Mouse (Mus musculus) MEL (cell line): ENCODE results near the gene Arap1. TPM values are rescaled to one million over a fixed set of nuclear protein-coding genes. Genes with fewer than 3 reads are reported as not detected.
A peak's percentile ranks its signal among the peaks of the same experiment; 100 is the strongest.

Source experiments
- DNase-seq: peaks from one replicate; pipeline ENCODE4 v3.0.0; 2011; ENCODE audit warnings: low read depth, low spot score
- H3K27ac ChIP-seq: 2 replicates; pipeline ENCODE4 v1.5.1; 2012; ENCODE audit warnings: low read depth, mild to moderate bottlenecking, control low read depth, low read length, moderate library complexity; ENCODE audit not compliant: control insufficient read depth
- H3K27me3 ChIP-seq, 2 experiments: fragments of 150-350 bp in 1 of 2; sonication (generic) in 1 of 2; 2 replicates each; pipeline ENCODE4 v1.6.1; 2012; ENCODE audit warnings: low read length in 2 of 2, mild to moderate bottlenecking in 2 of 2, improper control_type of control experiment in 1 of 2, moderate library complexity in 1 of 2; ENCODE audit not compliant: insufficient read depth in 2 of 2, control insufficient read depth in 1 of 2
- H3K36me3 ChIP-seq, 2 experiments: 2 replicates each; pipeline ENCODE4 v1.6.1; 2012 to 2014; ENCODE audit warnings: low read length in 2 of 2, improper control_type of control experiment in 1 of 2, inconsistent platforms in 1 of 2, mild to moderate bottlenecking in 1 of 2; ENCODE audit not compliant: insufficient read depth in 2 of 2, control insufficient read depth in 1 of 2
- H3K4me1 ChIP-seq, 2 experiments: fragments of 150-350 bp in 1 of 2; sonication (generic) in 1 of 2; 2 replicates each; pipeline ENCODE4 v1.6.1; 2012; ENCODE audit warnings: low read length in 2 of 2, improper control_type of control experiment in 1 of 2, mild to moderate bottlenecking in 1 of 2; ENCODE audit not compliant: insufficient read depth in 2 of 2, control insufficient read depth in 1 of 2
- H3K4me3 ChIP-seq, 2 experiments: fragments of 150-350 bp in 1 of 2; sonication (generic) in 1 of 2; 2 replicates each; pipeline ENCODE4 v1.5.1; 2012; ENCODE audit warnings: low read depth in 2 of 2, low read length in 2 of 2, mild to moderate bottlenecking in 2 of 2, moderate library complexity in 2 of 2, control low read depth in 1 of 2, improper control_type of control experiment in 1 of 2; ENCODE audit not compliant: control insufficient read depth in 1 of 2, insufficient read depth in 1 of 2
- H3K79me2 ChIP-seq: 2 replicates; pipeline ENCODE4 v1.6.1; 2012; ENCODE audit warnings: mild to moderate bottlenecking, low read length, moderate library complexity; ENCODE audit not compliant: control insufficient read depth, poor library complexity, insufficient read depth
- H3K9ac ChIP-seq: 2 replicates; pipeline ENCODE4 v1.6.1; 2012; ENCODE audit warnings: low read depth, mild to moderate bottlenecking, control low read depth, low read length, moderate library complexity; ENCODE audit not compliant: control insufficient read depth, poor library complexity, severe bottlenecking
- H3K9me3 ChIP-seq: fragments of 150-350 bp; sonication (generic); replicated peaks from 2 replicates; pipeline ENCODE4 v1.6.1; 2012; ENCODE audit warnings: mild to moderate bottlenecking, low read length, improper control_type of control experiment, moderate library complexity; ENCODE audit not compliant: insufficient read depth
- BHLHE40 ChIP-seq: IDR thresholded peaks from 2 replicates; pipeline ENCODE4 v1.6.1; 2012; ENCODE audit warnings: low read depth, mild to moderate bottlenecking, inconsistent platforms, low read length, improper control_type of control experiment, borderline replicate concordance
- CHD1 ChIP-seq: IDR thresholded peaks from 2 replicates; pipeline ENCODE4 v1.6.1; 2012; ENCODE audit warnings: low read depth, mild to moderate bottlenecking, inconsistent platforms, low read length, improper control_type of control experiment
- CHD2 ChIP-seq: IDR thresholded peaks from 2 replicates; pipeline ENCODE4 v1.6.1; 2011; ENCODE audit warnings: low read length, improper control_type of control experiment
- ELF1 ChIP-seq: IDR thresholded peaks from 2 replicates; pipeline ENCODE4 v1.6.1; 2014; ENCODE audit warnings: low read depth, mild to moderate bottlenecking, inconsistent platforms, low read length, improper control_type of control experiment, moderate library complexity
- ETS1 ChIP-seq: IDR thresholded peaks from 2 replicates; pipeline ENCODE4 v1.6.1; 2012; ENCODE audit warnings: low read depth, mild to moderate bottlenecking, inconsistent platforms, low read length, improper control_type of control experiment, moderate library complexity
- GATA1 ChIP-seq: IDR thresholded peaks from 2 replicates; pipeline ENCODE4 v1.6.1; 2011; ENCODE audit warnings: low read depth, low read length, improper control_type of control experiment
- JUND ChIP-seq: IDR thresholded peaks from 2 replicates; pipeline ENCODE4 v1.6.1; 2011; ENCODE audit warnings: low read depth, mild to moderate bottlenecking, improper control_type of control experiment, low read length
- KAT2A ChIP-seq: conservative IDR thresholded peaks from 2 replicates; pipeline ENCODE4 v1.6.1; 2012; ENCODE audit warnings: low read depth, low read length, improper control_type of control experiment, inconsistent platforms
- MAFK ChIP-seq: IDR thresholded peaks from 2 replicates; pipeline ENCODE4 v1.6.1; 2011; ENCODE audit warnings: low read depth, mild to moderate bottlenecking, low read length, improper control_type of control experiment, borderline replicate concordance
- MAX ChIP-seq: IDR thresholded peaks from 2 replicates; pipeline ENCODE4 v1.6.1; 2011; ENCODE audit warnings: low read length, improper control_type of control experiment
- MAZ ChIP-seq: IDR thresholded peaks from 2 replicates; pipeline ENCODE4 v1.6.1; 2012; ENCODE audit warnings: low read depth, mild to moderate bottlenecking, inconsistent platforms, low read length, improper control_type of control experiment
- MXI1 ChIP-seq: IDR thresholded peaks from 2 replicates; pipeline ENCODE4 v1.6.1; 2011; ENCODE audit warnings: mild to moderate bottlenecking, low read depth, low read length, improper control_type of control experiment
- MYB ChIP-seq: IDR thresholded peaks from 2 replicates; pipeline ENCODE4 v1.6.1; 2011; ENCODE audit warnings: mild to moderate bottlenecking, low read depth, low read length, improper control_type of control experiment
- NRF1 ChIP-seq: IDR thresholded peaks from 2 replicates; pipeline ENCODE4 v1.6.1; 2014; ENCODE audit warnings: low read depth, mild to moderate bottlenecking, inconsistent platforms, low read length, improper control_type of control experiment, moderate library complexity; ENCODE audit not compliant: poor library complexity, insufficient read depth, severe bottlenecking
- POLR2A ChIP-seq, 2 experiments: IDR thresholded peaks; 2 replicates each; pipeline ENCODE4 v1.6.1; 2011 to 2012; ENCODE audit warnings: low read length in 2 of 2, mild to moderate bottlenecking in 2 of 2, control low read depth in 1 of 2, improper control_type of control experiment in 1 of 2, low read depth in 1 of 2, moderate library complexity in 1 of 2; ENCODE audit not compliant: control insufficient read depth in 1 of 2, insufficient read depth in 1 of 2, poor library complexity in 1 of 2
- POLR2AphosphoS2 ChIP-seq: IDR thresholded peaks from 2 replicates; pipeline ENCODE4 v1.6.1; 2011; ENCODE audit warnings: low read length, improper control_type of control experiment
- POLR2AphosphoS5 ChIP-seq: IDR thresholded peaks from 2 replicates; pipeline ENCODE4 v1.6.1; 2012; ENCODE audit warnings: low read depth, borderline replicate concordance, mild to moderate bottlenecking, inconsistent platforms, low read length, moderate library complexity, mixed read lengths
- RAD21 ChIP-seq: IDR thresholded peaks from 2 replicates; pipeline ENCODE4 v1.6.1; 2011; ENCODE audit warnings: mild to moderate bottlenecking, low read depth, low read length, improper control_type of control experiment
- RCOR1 ChIP-seq: IDR thresholded peaks from 2 replicates; pipeline ENCODE4 v1.6.1; 2012; ENCODE audit warnings: low read depth, mild to moderate bottlenecking, inconsistent platforms, low read length, improper control_type of control experiment
- SMC3 ChIP-seq: IDR thresholded peaks from 2 replicates; pipeline ENCODE4 v1.6.1; 2011; ENCODE audit warnings: low read depth, low read length, improper control_type of control experiment
- TAL1 ChIP-seq: IDR thresholded peaks from 2 replicates; pipeline ENCODE4 v1.6.1; 2012; ENCODE audit warnings: mild to moderate bottlenecking, inconsistent platforms, low read length, moderate library complexity, mixed read lengths
- TBP ChIP-seq: IDR thresholded peaks from 2 replicates; pipeline ENCODE4 v1.8.0; 2011; ENCODE audit warnings: low read depth, low read length, improper control_type of control experiment
- USF1 ChIP-seq: IDR thresholded peaks from 2 replicates; pipeline ENCODE4 v1.6.1; 2014; ENCODE audit warnings: low read depth, mild to moderate bottlenecking, inconsistent platforms, low read length, improper control_type of control experiment, moderate library complexity
- ZC3H11A ChIP-seq: IDR thresholded peaks from 2 replicates; pipeline ENCODE4 v1.6.1; 2012; ENCODE audit warnings: low read depth, mild to moderate bottlenecking, inconsistent platforms, low read length, improper control_type of control experiment
- ZKSCAN1 ChIP-seq: IDR thresholded peaks from 2 replicates; pipeline ENCODE4 v1.6.1; 2012; ENCODE audit warnings: low read depth, mild to moderate bottlenecking, inconsistent platforms, low read length, improper control_type of control experiment, moderate library complexity
- ZNF384 ChIP-seq: IDR thresholded peaks from 2 replicates; pipeline ENCODE4 v1.6.1; 2012; ENCODE audit warnings: low read depth, mild to moderate bottlenecking, inconsistent platforms, low read length, improper control_type of control experiment
- polyA plus RNA-seq, 2 experiments: library from polyadenylated mRNA; stranded (reverse) in 1 of 2; unstranded in 1 of 2; fragments of >175 nt in 1 of 2; fragments of >200 nt in 1 of 2; gene quantifications; 2 replicates each; pipeline versions ENCODE4 v1.2.1 to v1.2.4; 2012; ENCODE audit warnings: low replicate concordance in 2 of 2, low read depth in 1 of 2; ENCODE audit not compliant: insufficient read length in 2 of 2, insufficient read depth in 1 of 2, missing spikeins in 1 of 2
- total RNA-seq: library from RNA; depleted of rRNA; stranded (reverse); fragments of 300-350 nt; gene quantifications from 2 replicates; pipeline ENCODE4 v1.2.3, GENCODE M21; 2012

The Arap1 gene
- total and polyA plus RNA-seq, 3 experiments = 13.6 to 27.1 TPM; not detected in 1

DNA sequence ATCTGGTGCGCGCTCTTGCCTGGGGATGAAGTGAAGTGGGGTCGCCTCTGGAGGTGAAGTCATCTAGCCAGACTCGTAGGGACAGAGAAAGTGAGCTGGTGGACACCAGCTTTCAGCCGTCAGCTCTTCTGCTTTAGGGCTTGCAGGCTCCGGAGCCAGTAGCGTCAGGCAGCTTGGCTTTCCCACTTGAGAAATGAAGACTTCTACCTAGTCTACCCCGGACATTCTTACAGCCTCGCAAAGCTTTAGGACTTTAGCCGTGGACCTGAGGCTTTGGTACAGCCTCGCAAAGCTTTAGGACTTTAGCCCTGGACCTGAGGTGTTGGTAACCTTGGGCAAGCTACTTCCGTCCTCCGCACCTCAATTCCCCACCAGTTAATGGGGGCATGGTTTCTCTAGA lies 445 bp downstream of the Arap1 start:
- Histone ChIP-seq H3K36me3 (no peaks in the 10 kb centered on the region; a peak in 1 of 4 replicates), H3K4me3 (peak overlapping the region; percentile 53 to 82), H3K4me1 (peaks cover 2 to 9% of the 10 kb centered on the region in 2 experiments; a peak in 2 of 4 replicates), H3K79me2 (peaks cover 8% of the 10 kb centered on the region), H3K27ac (no peak overlapping the region), H3K9me3 (no peaks in the 10 kb centered on the region), H3K9ac (peak overlapping the region; percentile 84), H3K27me3 (no peaks in the 10 kb centered on the region)
- TF ChIP-seq RCOR1 (no peak), MYB (no peak), ZNF384 (no peak), POLR2AphosphoS2 (no peak), ZKSCAN1 (no peak), RAD21 (no peak), USF1 (no peak), MAFK (no peak), SMC3 (no peak), TBP (no peak), MAX (no peak), ETS1 (no peak), CHD1 (no peak), POLR2AphosphoS5 (no peak), JUND (no peak), NRF1 (no peak)
- DNase-seq = peak; percentile 57

DNA sequence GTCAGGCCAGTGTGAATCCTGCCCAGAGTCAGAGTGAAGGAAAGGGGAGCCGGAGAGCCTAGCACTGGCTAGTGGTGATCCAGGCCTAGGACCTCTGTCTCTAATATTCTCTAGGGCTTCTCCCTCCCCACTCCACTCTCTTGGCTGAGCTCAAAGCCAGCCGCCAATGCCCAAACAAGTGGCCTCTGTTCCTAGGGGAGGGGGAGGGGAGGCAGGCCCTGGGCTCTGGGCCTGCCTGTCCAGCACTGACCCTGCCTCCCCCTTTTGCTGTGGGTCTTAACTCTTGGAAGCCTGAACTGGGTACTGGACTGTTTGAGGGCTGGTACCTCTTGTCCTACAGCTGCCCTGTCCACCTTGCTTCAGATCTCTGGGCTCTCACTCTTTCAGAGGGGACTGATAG lies 2.0 kb downstream of the Arap1 start:
- no peak for TF ChIP-seq RCOR1
- no peak for TF ChIP-seq POLR2A (IDR thresholded peaks at IDR 0.05; ENCODE audit: control insufficient read depth in 1 of 2, insufficient read depth in 1 of 2, low read depth in 1 of 2, low read length in 2 of 2, poor library complexity in 1 of 2)
- no peak for TF ChIP-seq KAT2A
- TF ChIP-seq MXI1 = no peak
- TF ChIP-seq BHLHE40 = no peak
- TF ChIP-seq MAZ = no peak
- no peak for TF ChIP-seq CHD2
- TF ChIP-seq GATA1 = no peak
- no peak for TF ChIP-seq CHD1
- no peak for TF ChIP-seq ELF1
- no peak for TF ChIP-seq JUND
- no peak for TF ChIP-seq TAL1
- TF ChIP-seq ZC3H11A = no peak
- TF ChIP-seq SMC3 = no peak
- no peak for TF ChIP-seq MYB
- no peak for TF ChIP-seq POLR2AphosphoS2
- Histone ChIP-seq H3K36me3 (no peaks in the 10 kb centered on the region; a peak in 1 of 4 replicates), H3K9ac (no peak overlapping the region), H3K27ac (no peak overlapping the region), H3K27me3 (no peaks in the 10 kb centered on the region), H3K79me2 (peaks cover 8% of the 10 kb centered on the region), H3K4me3 (no peak overlapping the region), H3K4me1 (peaks cover 2 to 9% of the 10 kb centered on the region in 2 experiments; a peak in 2 of 4 replicates), H3K9me3 (no peaks in the 10 kb centered on the region)
- DNase-seq = no peak
